Mouse (Mus musculus) liver, embryonic 15.5 days (tissue): ENCODE data around the gene Slc22a17. TPM values are rescaled to one million over a fixed set of nuclear protein-coding genes. Genes with fewer than 3 reads are reported as not detected.
"Not testable (repeated sequence)": the region's sequence is repeated elsewhere in the genome, so short reads cannot be mapped to it uniquely, and the experiment has no call there.

ENCODE experiments used
- ATAC-seq: fragments of 200-750 bp; cut with Nextera tagmentation; 2 replicates; pipeline ENCODE4 v1.8.0; 2017; ENCODE audit warnings: moderate number of reproducible peaks, mild to moderate bottlenecking, moderate library complexity; ENCODE audit not compliant: insufficient read depth
- H3K27ac ChIP-seq: fragments of 300-500 bp; sonication (generic); replicated peaks from 2 replicates; pipeline ENCODE4 v1.5.1; 2015; ENCODE audit warnings: mild to moderate bottlenecking, inconsistent platforms
- H3K27me3 ChIP-seq: fragments of 300-500 bp; sonication (generic); 2 replicates; pipeline ENCODE4 v1.6.1; 2015; ENCODE audit warnings: mild to moderate bottlenecking, inconsistent platforms
- H3K36me3 ChIP-seq: fragments of 300-500 bp; sonication (generic); replicated peaks from 2 replicates; pipeline ENCODE4 v1.6.1; 2015; ENCODE audit warnings: moderate library complexity, mild to moderate bottlenecking, inconsistent platforms
- H3K4me1 ChIP-seq: fragments of 300-500 bp; sonication (generic); replicated peaks from 2 replicates; pipeline ENCODE4 v1.6.1; 2015; ENCODE audit warnings: inconsistent platforms
- H3K4me2 ChIP-seq: fragments of 300-500 bp; sonication (generic); 2 replicates; pipeline ENCODE4 v1.6.1; 2015; ENCODE audit warnings: moderate library complexity, mild to moderate bottlenecking, inconsistent platforms
- H3K4me3 ChIP-seq: fragments of 300-500 bp; sonication (generic); replicated peaks from 2 replicates; pipeline ENCODE4 v1.5.1; 2015; ENCODE audit warnings: mild to moderate bottlenecking, inconsistent platforms
- H3K9ac ChIP-seq: fragments of 300-500 bp; sonication (generic); 2 replicates; pipeline ENCODE4 v1.6.1; 2015; ENCODE audit warnings: moderate library complexity, mild to moderate bottlenecking, inconsistent platforms
- H3K9me3 ChIP-seq: fragments of 300-500 bp; sonication (generic); replicated peaks from 2 replicates; pipeline ENCODE4 v1.6.1; 2016; ENCODE audit warnings: inconsistent platforms
- WGBS: fragments of 180-500 bp; shearing (Covaris S2); methylation state at CpG from one replicate; pipeline ENCODE4 v1.1.7; 2015; ENCODE audit warnings: mixed read lengths; ENCODE audit not compliant: insufficient replicate concordance; 5-methylcytosine and 5-hydroxymethylcytosine counted together
- polyA plus RNA-seq: library from polyadenylated mRNA; unstranded; fragments of >200 nt; fragmentation: Nextera tagmentation; extraction: Ambion mirVana; gene quantifications from 2 replicates; pipeline ENCODE4 v1.2.1, GENCODE M21; 2015

Slc22a17 gene
- polyA plus RNA-seq: 2.2 TPM in 2 replicates

- peaks cover 3% of the 10 kb centered on the region for H3K4me1 ChIP-seq
- no peaks in the 10 kb centered on the region for H3K9me3 ChIP-seq
- WGBS: under 1% methylated on average over 28 of the region's 28 CpGs
- H3K27ac ChIP-seq: no peak within 1 kb of the TSS
- H3K4me3 ChIP-seq: peak within 1 kb of the TSS; percentile 57
- ATAC-seq: no peak
- H3K4me2 ChIP-seq: peak within 1 kb of the TSS; percentile 73
- H3K9ac ChIP-seq: peak within 1 kb of the TSS; percentile 35
- H3K27me3 ChIP-seq: peaks cover 73% of the 10 kb centered on the region
- H3K36me3 ChIP-seq: no peaks in the 10 kb centered on the region
Observed at GRCm38 (mm10) chr14:54912886-54913285, at the start of gene Slc22a17. Slc22a17 (minus strand) TSS chr14:54913132.

GRCm38 (mm10) chr14:54962714-54963113, 49.8 kb upstream of the Slc22a17 start:
- Histone ChIP-seq H3K4me1 (no peaks in the 10 kb centered on the region), H3K9ac (no peak overlapping the region), H3K27me3 (no peaks in the 10 kb centered on the region), H3K36me3 (no peaks in the 10 kb centered on the region), H3K9me3 (no peaks in the 10 kb centered on the region), H3K4me3 (no peak overlapping the region), H3K4me2 (no peak overlapping the region), H3K27ac (no peak overlapping the region)
- 71% methylated on average over 7 of the region's 7 CpGs for WGBS
- no peak for ATAC-seq

GRCm38 (mm10) chr14:54961487-54961886, 48.6 kb upstream of the Slc22a17 start:
- H3K4me1 ChIP-seq: no peaks in the 10 kb centered on the region
- H3K4me3 ChIP-seq: no peak overlapping the region
- H3K27ac ChIP-seq: no peak overlapping the region
- WGBS: 57% methylated on average over 5 of the region's 5 CpGs
- no peak overlapping the region for H3K9ac ChIP-seq
- H3K36me3 ChIP-seq: no peaks in the 10 kb centered on the region
- H3K27me3 ChIP-seq: no peaks in the 10 kb centered on the region
- H3K9me3 ChIP-seq: no peaks in the 10 kb centered on the region
- H3K4me2 ChIP-seq: no peak overlapping the region
- ATAC-seq: no peak

GRCm38 (mm10) chr14:54960769-54961168, 47.8 kb upstream of the Slc22a17 start:
- Histone ChIP-seq H3K4me1 (no peaks in the 10 kb centered on the region), H3K4me2 (no peak overlapping the region), H3K27me3 (no peaks in the 10 kb centered on the region), H3K4me3 (no peak overlapping the region), H3K36me3 (no peaks in the 10 kb centered on the region), H3K27ac (no peak overlapping the region), H3K9me3 (no peaks in the 10 kb centered on the region), H3K9ac (no peak overlapping the region)
- 35% methylated on average over 10 of the region's 10 CpGs for WGBS
- ATAC-seq: no peak

GRCm38 (mm10) chr14:54959853-54960613, 47.1 kb upstream of the Slc22a17 start:
- not testable (repeated sequence) for H3K4me3 ChIP-seq, H3K27ac ChIP-seq, ATAC-seq, H3K9me3 ChIP-seq, H3K4me1 ChIP-seq, H3K9ac ChIP-seq, H3K27me3 ChIP-seq, H3K4me2 ChIP-seq, H3K36me3 ChIP-seq
- WGBS: 72% methylated on average over 12 of the region's 12 CpGs

GRCm38 (mm10) chr14:54959197-54959596, 46.3 kb upstream of the Slc22a17 start:
- H3K27ac ChIP-seq: no peak overlapping the region
- no peak for ATAC-seq
- 70% methylated on average over 3 of the region's 3 CpGs for WGBS
- no peaks in the 10 kb centered on the region for H3K4me1 ChIP-seq
- H3K27me3 ChIP-seq: no peaks in the 10 kb centered on the region
- no peaks in the 10 kb centered on the region for H3K36me3 ChIP-seq
- H3K4me2 ChIP-seq: no peak overlapping the region
- H3K9ac ChIP-seq: no peak overlapping the region
- H3K4me3 ChIP-seq: no peak overlapping the region
- no peaks in the 10 kb centered on the region for H3K9me3 ChIP-seq

GRCm38 (mm10) chr14:54958503-54958902, 45.6 kb upstream of the Slc22a17 start:
- Histone ChIP-seq H3K9ac (no peak overlapping the region), H3K27me3 (no peaks in the 10 kb centered on the region), H3K27ac (no peak overlapping the region), H3K4me3 (no peak overlapping the region), H3K4me2 (no peak overlapping the region), H3K36me3 (no peaks in the 10 kb centered on the region), H3K4me1 (no peaks in the 10 kb centered on the region), H3K9me3 (no peaks in the 10 kb centered on the region)
- ATAC-seq: no peak
- 56% methylated on average over 4 of the region's 4 CpGs for WGBS

GRCm38 (mm10) chr14:54956533-54956932, 43.6 kb upstream of the Slc22a17 start:
- Histone ChIP-seq H3K4me3 (no peak overlapping the region), H3K9ac (no peak overlapping the region), H3K4me1 (no peaks in the 10 kb centered on the region), H3K27ac (no peak overlapping the region), H3K36me3 (no peaks in the 10 kb centered on the region), H3K9me3 (no peaks in the 10 kb centered on the region), H3K4me2 (no peak overlapping the region), H3K27me3 (no peaks in the 10 kb centered on the region; the same call in 1 of the 2 replicates)
- WGBS: 65% methylated on average over 9 of the region's 9 CpGs
- ATAC-seq: no peak

GRCm38 (mm10) chr14:54955481-54955880, 42.5 kb upstream of the Slc22a17 start:
- Histone ChIP-seq H3K4me3 (no peak overlapping the region), H3K27ac (no peak overlapping the region), H3K9me3 (no peaks in the 10 kb centered on the region), H3K4me1 (no peaks in the 10 kb centered on the region), H3K4me2 (no peak overlapping the region), H3K36me3 (no peaks in the 10 kb centered on the region), H3K27me3 (no peaks in the 10 kb centered on the region; the same call in 1 of the 2 replicates), H3K9ac (no peak overlapping the region)
- WGBS: 62% methylated on average over 3 of the region's 3 CpGs
- ATAC-seq: no peak

GRCm38 (mm10) chr14:54954474-54954873, 41.5 kb upstream of the Slc22a17 start:
- Histone ChIP-seq H3K4me2 (no peak overlapping the region), H3K9me3 (no peaks in the 10 kb centered on the region), H3K27ac (no peak overlapping the region), H3K36me3 (no peaks in the 10 kb centered on the region), H3K4me3 (no peak overlapping the region), H3K27me3 (no peaks in the 10 kb centered on the region; the same call in 1 of the 2 replicates), H3K4me1 (no peaks in the 10 kb centered on the region), H3K9ac (no peak overlapping the region)
- ATAC-seq: no peak
- WGBS: 57% methylated on average over 3 of the region's 3 CpGs

GRCm38 (mm10) chr14:54953664-54954206, 40.8 kb upstream of the Slc22a17 start:
- no peak overlapping the region for H3K9ac ChIP-seq
- no peaks in the 10 kb centered on the region for H3K9me3 ChIP-seq
- no peak overlapping the region for H3K27ac ChIP-seq
- ATAC-seq: no peak
- H3K36me3 ChIP-seq: no peaks in the 10 kb centered on the region
- 67% methylated on average over 8 of the region's 8 CpGs for WGBS
- no peak overlapping the region for H3K4me2 ChIP-seq
- no peaks in the 10 kb centered on the region; the same call in 1 of the 2 replicates for H3K27me3 ChIP-seq
- no peaks in the 10 kb centered on the region for H3K4me1 ChIP-seq
- H3K4me3 ChIP-seq: no peak overlapping the region
